Mouse (Mus musculus): Measurements from ENCODE around the gene Mrps10.

DNA sequence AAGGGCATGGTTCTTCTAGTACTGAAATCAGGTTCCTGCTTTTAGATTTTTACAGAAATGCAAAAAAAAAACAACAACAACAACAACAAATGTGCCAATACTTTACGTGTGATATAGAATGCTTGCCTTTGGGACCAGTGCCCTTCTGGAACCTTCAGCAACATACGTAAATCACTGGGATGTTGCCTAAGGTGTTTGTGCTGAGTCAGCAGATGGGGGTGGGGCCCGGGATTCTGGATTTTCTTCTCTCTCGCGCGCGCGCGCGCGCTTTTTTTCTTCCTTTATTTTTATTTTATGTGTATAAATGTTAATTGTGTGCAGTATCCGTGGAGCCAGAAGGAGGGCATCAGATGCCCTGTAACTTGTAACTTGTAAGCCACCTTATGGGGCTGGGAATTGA, 41.1 kb upstream of the Mrps10 start:
- TF ChIP-seq SRF (IDR thresholded peaks at IDR 0.05; ENCODE audit: control insufficient read depth, insufficient read length, low read depth), result no peak
- TF ChIP-seq POLR2A (IDR thresholded peaks at IDR 0.05; ENCODE audit: insufficient read length, low read depth), result no peak
- TF ChIP-seq MAX (IDR thresholded peaks at IDR 0.05; ENCODE audit: low read depth), result no peak
- no peak for TF ChIP-seq E2F4 (IDR thresholded peaks at IDR 0.05; ENCODE audit: insufficient read depth)
- TF ChIP-seq REST (IDR thresholded peaks at IDR 0.05; ENCODE audit: insufficient read depth, insufficient read length), result no peak
- TF ChIP-seq TCF12 (IDR thresholded peaks at IDR 0.05; ENCODE audit: insufficient read depth, poor library complexity, severe bottlenecking), result no peak
- TF ChIP-seq USF1 (IDR thresholded peaks at IDR 0.05; ENCODE audit: low read depth), result no peak
- TF ChIP-seq CEBPB (IDR thresholded peaks at IDR 0.05; ENCODE audit: insufficient read depth, poor library complexity, severe bottlenecking), result no peak
- no peak for TF ChIP-seq POLR2AphosphoS2 (IDR thresholded peaks at IDR 0.05; ENCODE audit: insufficient read length, low read depth)
- no peak for TF ChIP-seq MYOD1 (IDR thresholded peaks at IDR 0.05; ENCODE audit: control insufficient read depth in 1 of 3, insufficient read length in 2 of 3, low read depth in 2 of 3)
